Mouse (Mus musculus) hindbrain, postnatal 0 days (tissue): ENCODE results near the gene Ppp1r9b. TPM values are rescaled to one million over a fixed set of nuclear protein-coding genes. Genes with fewer than 3 reads are reported as not detected.
A peak's percentile ranks its signal among the peaks of the same experiment; 100 is the strongest.

Experiments used
- ATAC-seq: fragments of 200-750 bp; cut with Nextera tagmentation; 2 replicates; pipeline ENCODE4 v1.8.0; 2017; ENCODE audit warnings: mild to moderate bottlenecking, moderate TSS enrichment, moderate library complexity
- DNase-seq: peaks from one replicate; pipeline ENCODE4 v3.0.0-alpha.2; 2015; ENCODE audit warnings: low spot score
- H3K27ac ChIP-seq: fragments of 300-500 bp; sonication (generic); 2 replicates; pipeline ENCODE4 v1.5.1; 2014; ENCODE audit warnings: mild to moderate bottlenecking
- H3K27me3 ChIP-seq: fragments of 300-500 bp; sonication (generic); 2 replicates; pipeline ENCODE4 v1.6.1; 2014; ENCODE audit warnings: low read length, mixed read lengths; ENCODE audit not compliant: insufficient read depth
- H3K36me3 ChIP-seq: fragments of 300-500 bp; sonication (generic); 2 replicates; pipeline ENCODE4 v1.6.1; 2014; ENCODE audit warnings: low read length, mixed read lengths; ENCODE audit not compliant: insufficient read depth
- H3K4me1 ChIP-seq: fragments of 300-500 bp; sonication (generic); 2 replicates; pipeline ENCODE4 v1.6.1; 2014; ENCODE audit warnings: antibody characterized with exemption, low read length, mixed read lengths; ENCODE audit not compliant: insufficient read depth
- H3K4me2 ChIP-seq: fragments of 300-500 bp; sonication (generic); 2 replicates; pipeline ENCODE4 v1.6.1; 2014; ENCODE audit warnings: low read depth, mild to moderate bottlenecking, low read length, moderate library complexity, mixed read lengths
- H3K4me3 ChIP-seq: fragments of 300-500 bp; sonication (generic); 2 replicates; pipeline ENCODE4 v1.5.1; 2014; ENCODE audit warnings: low read length
- H3K9ac ChIP-seq: fragments of 300-500 bp; sonication (generic); replicated peaks from 2 replicates; pipeline ENCODE4 v1.6.1; 2014; ENCODE audit warnings: mild to moderate bottlenecking, low read length, moderate library complexity, mixed read lengths
- H3K9me3 ChIP-seq: fragments of 300-500 bp; sonication (generic); 2 replicates; pipeline ENCODE4 v1.6.1; 2016; ENCODE audit warnings: low read length, mixed read lengths
- CTCF ChIP-seq: IDR thresholded peaks from 2 replicates; pipeline ENCODE4 v1.5.1; 2016; ENCODE audit warnings: antibody characterized with exemption, control low read depth, low read depth
- WGBS: fragments of 180-500 bp; shearing (Covaris S2); extraction: QIAGEN DNeasy Blood & Tissue Kit; methylation state at CpG from one replicate; pipeline ENCODE4 v1.1.7; 2014; 5-methylcytosine and 5-hydroxymethylcytosine counted together
- polyA plus RNA-seq: library from polyadenylated mRNA; unstranded; fragments of >200 nt; fragmentation: Nextera tagmentation; extraction: Ambion mirVana; gene quantifications from 2 replicates; pipeline ENCODE4 v1.2.1, GENCODE M21; 2015
- total RNA-seq: library from RNA; depleted of rRNA; stranded (reverse); fragments of >200 nt; gene quantifications from 2 replicates; pipeline ENCODE4 v1.2.3, GENCODE M21; 2014

Ppp1r9b gene
- total and polyA plus RNA-seq, 2 experiments from 2014 or later, result 19.4 to 170 TPM

- Histone ChIP-seq H3K27ac (no peak overlapping the region), H3K9me3 (no peaks in the 10 kb centered on the region), H3K4me3 (no peak overlapping the region), H3K4me1 (peaks cover 41% of the 10 kb centered on the region), H3K9ac (no peak overlapping the region), H3K36me3 (peaks cover 35% of the 10 kb centered on the region), H3K27me3 (no peaks in the 10 kb centered on the region), H3K4me2 (no peak overlapping the region)
- 92% methylated on average over 6 of the region's 6 CpGs for WGBS
- no peak for TF ChIP-seq CTCF
- no peak for ATAC-seq
- DNase-seq, result no peak
Measured at GRCm38 (mm10) chr11:94996984-94997383, 6.1 kb downstream of the Ppp1r9b start.

GRCm38 (mm10) chr11:94997596-94997995 lies 6.8 kb downstream of the Ppp1r9b start:
- Histone ChIP-seq H3K4me2 (no peak overlapping the region), H3K9me3 (no peaks in the 10 kb centered on the region), H3K9ac (no peak overlapping the region), H3K27ac (no peak overlapping the region), H3K27me3 (no peaks in the 10 kb centered on the region), H3K4me1 (peaks cover 41% of the 10 kb centered on the region), H3K36me3 (peaks cover 41% of the 10 kb centered on the region), H3K4me3 (no peak overlapping the region)
- TF ChIP-seq CTCF, result no peak
- no peak for DNase-seq
- ATAC-seq, result no peak
- 47% methylated on average over 5 of the region's 5 CpGs for WGBS

- Histone ChIP-seq H3K27ac (no peak overlapping the region), H3K4me3 (no peak overlapping the region), H3K9me3 (no peaks in the 10 kb centered on the region), H3K9ac (no peak overlapping the region), H3K4me2 (no peak overlapping the region), H3K4me1 (peaks cover 41% of the 10 kb centered on the region), H3K36me3 (peaks cover 45% of the 10 kb centered on the region), H3K27me3 (no peaks in the 10 kb centered on the region)
- no peak for TF ChIP-seq CTCF
- 44% methylated on average over 16 of the region's 16 CpGs for WGBS
- ATAC-seq, result peak; percentile 36; the same call in 1 of the 2 replicates
- DNase-seq, result peak; percentile 63
Measured at GRCm38 (mm10) chr11:94998041-94998531, 7.3 kb downstream of the Ppp1r9b start.

GRCm38 (mm10) chr11:95000128-95000527 lies 9.3 kb downstream of the Ppp1r9b start:
- Histone ChIP-seq H3K4me1 (peaks cover 22% of the 10 kb centered on the region), H3K4me3 (no peak overlapping the region), H3K9ac (no peak overlapping the region), H3K4me2 (no peak overlapping the region), H3K27ac (peak overlapping the region; percentile 22), H3K9me3 (no peaks in the 10 kb centered on the region), H3K27me3 (no peaks in the 10 kb centered on the region), H3K36me3 (peaks cover 65% of the 10 kb centered on the region)
- 68% methylated on average over 8 of the region's 8 CpGs for WGBS
- DNase-seq (no peak), ATAC-seq (no peak)
- TF ChIP-seq CTCF, result no peak

- no peaks in the 10 kb centered on the region for H3K9me3 ChIP-seq
- WGBS, result 22% methylated on average over 4 of the region's 4 CpGs
- DNase-seq (no peak), ATAC-seq (peak; percentile 16; the same call in 1 of the 2 replicates)
- no peak overlapping the region for H3K9ac ChIP-seq
- no peak overlapping the region for H3K4me2 ChIP-seq
- H3K4me3 ChIP-seq, result no peak overlapping the region
- peaks cover 70% of the 10 kb centered on the region for H3K36me3 ChIP-seq
- no peaks in the 10 kb centered on the region for H3K27me3 ChIP-seq
- peaks cover 19% of the 10 kb centered on the region for H3K4me1 ChIP-seq
- H3K27ac ChIP-seq, result peak overlapping the region; percentile 22
- TF ChIP-seq CTCF, result no peak
Measured at GRCm38 (mm10) chr11:95000548-95000947, 9.7 kb downstream of the Ppp1r9b start.

GRCm38 (mm10) chr11:95001058-95001457 lies 10.2 kb downstream of the Ppp1r9b start:
- Histone ChIP-seq H3K27ac (peak overlapping the region; percentile 22), H3K36me3 (peaks cover 74% of the 10 kb centered on the region), H3K4me1 (peaks cover 16% of the 10 kb centered on the region), H3K4me3 (no peak overlapping the region), H3K27me3 (no peaks in the 10 kb centered on the region), H3K4me2 (no peak overlapping the region), H3K9ac (no peak overlapping the region), H3K9me3 (no peaks in the 10 kb centered on the region)
- TF ChIP-seq CTCF, result peak; percentile 94
- DNase-seq (peak; percentile 86), ATAC-seq (peak; percentile 64)
- WGBS, result 1% methylated on average over 8 of the region's 8 CpGs

GRCm38 (mm10) chr11:95001584-95002347 lies 10.9 kb downstream of the Ppp1r9b start:
- Histone ChIP-seq H3K4me3 (no peak overlapping the region), H3K4me1 (peaks cover 20% of the 10 kb centered on the region), H3K27ac (no peak overlapping the region), H3K9ac (no peak overlapping the region), H3K4me2 (no peak overlapping the region), H3K9me3 (no peaks in the 10 kb centered on the region), H3K27me3 (no peaks in the 10 kb centered on the region), H3K36me3 (peaks cover 68% of the 10 kb centered on the region)
- WGBS, result 77% methylated on average over 21 of the region's 21 CpGs
- ATAC-seq, result no peak
- no peak for TF ChIP-seq CTCF
- DNase-seq, result no peak
